Mouse (Mus musculus): ENCODE measurements around the gene Cep170b.
A peak's percentile ranks its signal among the peaks of the same experiment; 100 is the strongest.

Gene Cep170b

GRCm38 (mm10) chr12:112702374-112703320 lies 17.6 kb upstream of the Cep170b start:
- no peak for DNase-seq

- peak; percentile 87 to 91 for DNase-seq
Measured at GRCm38 (mm10) chr12:112706704-112707572, 13.3 kb upstream of the Cep170b start.

- DNase-seq: no peak
Measured at GRCm38 (mm10) chr12:112707573-112707869, 12.7 kb upstream of the Cep170b start.

- peak in 1 of 2 experiments; percentile 39 for DNase-seq
Measured at GRCm38 (mm10) chr12:112713984-112714383, 6.3 kb upstream of the Cep170b start.

DNA sequence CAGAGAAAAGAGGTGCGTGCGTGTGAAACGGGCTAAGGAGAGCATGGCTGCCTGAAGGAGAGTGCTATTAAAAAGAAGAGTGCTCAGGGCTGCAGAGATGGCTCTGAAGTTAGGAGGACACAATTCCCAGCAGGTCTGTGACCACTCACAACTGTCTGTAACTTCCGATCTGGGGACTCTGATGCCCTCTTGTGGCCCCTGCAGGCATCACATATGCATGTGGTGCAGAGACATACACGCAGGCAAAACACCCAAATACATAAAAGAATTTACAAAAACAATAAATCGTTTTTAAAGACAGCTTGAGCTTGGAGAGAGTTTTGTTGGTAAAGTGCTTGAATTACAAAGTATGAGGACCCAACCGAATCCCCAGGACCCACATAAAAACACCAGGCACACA lies 3.1 kb upstream of the Cep170b start:
- DNase-seq: peak; percentile 70 to 72

DNA sequence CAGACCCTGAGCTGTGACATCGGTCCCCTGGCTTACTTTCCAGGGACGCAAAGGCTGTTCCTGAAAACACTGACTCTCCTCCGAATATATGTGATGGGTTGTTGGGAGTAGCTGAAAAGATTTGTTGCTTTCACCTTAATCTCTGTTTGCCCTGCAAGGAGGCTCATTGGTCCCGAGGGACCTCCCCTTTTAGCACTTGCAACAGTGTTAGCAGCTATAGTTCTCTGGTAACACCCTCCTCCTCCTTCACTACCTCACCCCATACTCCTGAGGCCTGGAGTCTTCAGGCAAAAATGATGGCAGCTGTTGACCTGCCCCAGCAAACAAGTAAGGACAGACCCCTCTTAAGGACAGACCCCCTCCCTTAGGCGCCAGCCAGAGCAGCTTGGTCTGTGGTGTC lies 1.3 kb upstream of the Cep170b start:
- no peak for DNase-seq

GRCm38 (mm10) chr12:112720890-112721423 lies 702 bp downstream of the Cep170b start:
- DNase-seq: peak; percentile 63 to 77

DNA sequence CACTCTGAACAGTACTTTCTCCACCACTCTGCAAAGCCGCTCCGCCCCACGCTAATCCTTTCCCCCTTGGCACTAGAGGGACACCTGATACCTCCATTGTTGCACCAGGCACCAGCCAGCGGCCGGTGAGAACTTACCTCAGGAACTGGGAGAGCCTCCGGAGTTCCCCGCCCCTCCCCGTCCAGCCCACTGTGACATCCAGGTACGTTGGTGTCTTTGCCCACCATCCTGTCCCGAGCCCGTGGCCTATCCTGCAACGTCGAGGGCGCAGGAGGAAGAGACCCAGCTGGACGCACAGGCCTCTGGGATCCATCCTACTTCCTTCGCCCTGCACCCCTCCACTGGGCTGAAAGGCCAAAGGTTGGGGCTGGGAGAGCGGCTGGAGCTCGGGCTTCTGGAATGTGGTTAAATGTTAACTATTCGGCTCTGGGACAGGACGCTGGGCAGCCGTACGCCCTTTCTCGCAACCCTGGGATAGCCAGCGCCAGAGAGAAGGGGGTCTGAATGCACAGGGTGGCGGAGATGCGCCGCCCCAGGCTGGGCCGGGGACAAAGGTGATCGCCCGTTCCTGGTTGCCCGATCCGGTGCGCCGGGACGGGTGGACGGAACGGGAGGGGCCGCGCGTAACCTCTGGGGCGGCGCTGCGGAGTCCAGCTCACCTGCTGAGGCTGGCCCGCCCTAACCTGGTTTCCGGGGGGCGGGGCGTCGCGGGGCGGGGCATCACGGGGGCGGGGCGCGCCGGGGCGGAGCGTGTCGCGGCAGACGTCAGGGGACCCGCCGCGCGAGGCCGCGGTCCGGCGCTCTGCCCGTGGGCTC lies 1.4 kb downstream of the Cep170b start:
- DNase-seq: peak; percentile 83 to 94

- DNase-seq: peak; percentile 72 to 90
Measured at GRCm38 (mm10) chr12:112722240-112723027, 2.2 kb downstream of the Cep170b start.

DNA sequence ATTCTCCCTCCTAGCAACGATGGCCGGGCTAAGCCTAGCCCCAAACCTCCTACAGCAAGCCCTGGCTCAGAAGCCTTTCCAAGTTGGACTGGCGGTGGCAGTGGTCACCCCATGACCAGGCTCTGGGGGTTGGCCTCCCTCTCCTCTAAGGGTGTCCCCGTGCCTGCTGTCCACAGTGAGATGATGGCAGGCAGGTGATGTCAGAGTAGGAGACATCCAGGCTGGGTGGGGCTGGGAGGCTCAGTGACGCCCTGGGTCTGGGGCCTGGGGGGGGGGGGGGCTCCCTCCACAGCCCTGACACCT lies 2.7 kb downstream of the Cep170b start:
- DNase-seq: no peak

DNA sequence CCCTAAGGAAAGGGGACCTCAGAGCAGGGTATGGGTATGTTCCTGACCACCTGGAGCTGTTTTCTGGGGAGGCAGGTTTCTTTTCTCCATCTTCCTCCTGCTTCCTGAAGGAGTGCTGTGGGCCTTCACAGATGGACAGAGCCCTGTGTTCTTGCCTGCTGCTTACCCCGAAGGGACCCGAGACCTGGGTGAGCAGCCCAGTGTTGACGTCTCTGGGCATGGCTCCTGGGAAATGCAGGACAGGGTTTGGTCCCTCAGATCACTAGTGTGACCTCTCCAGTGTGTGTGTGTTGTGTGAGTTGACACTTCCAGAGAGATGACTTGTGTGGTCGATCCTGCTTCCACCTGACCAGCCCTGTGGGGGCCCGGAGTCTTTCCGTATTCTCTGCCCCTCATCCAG lies 3.2 kb downstream of the Cep170b start:
- DNase-seq: no peak

DNA sequence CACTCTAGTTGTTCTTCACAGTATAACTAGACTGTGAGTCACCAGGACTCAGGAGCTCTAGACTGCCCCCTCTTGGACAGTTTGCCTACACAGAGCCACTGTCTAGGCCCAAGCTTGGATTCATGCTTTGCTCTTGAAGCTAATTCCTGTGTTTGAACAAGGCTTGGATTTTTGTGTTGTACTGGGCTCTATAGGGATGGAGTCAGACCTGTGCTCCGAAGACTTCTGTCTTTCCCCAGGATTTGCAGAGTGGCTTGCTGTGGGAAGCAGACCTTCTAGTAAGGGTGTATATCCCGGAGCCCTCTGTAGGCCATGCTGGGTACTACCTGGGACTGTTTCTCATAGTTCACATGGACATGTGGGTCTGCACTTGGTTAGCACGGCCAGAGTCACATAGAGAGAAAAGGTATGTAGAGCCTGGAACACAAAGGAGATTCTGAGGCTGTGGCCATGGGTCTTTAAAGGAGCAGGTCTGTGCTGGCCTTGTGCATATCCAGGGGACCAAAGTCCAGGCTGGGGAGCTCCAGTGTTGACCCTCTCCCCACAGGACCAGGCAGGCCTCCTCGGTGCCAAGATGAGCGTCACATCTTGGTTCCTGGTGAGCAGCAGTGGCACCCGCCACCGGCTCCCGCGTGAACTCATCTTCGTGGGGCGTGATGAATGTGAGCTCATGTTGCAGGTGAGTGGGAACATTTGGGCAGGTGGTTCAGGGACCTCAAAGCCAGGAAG lies 4.0 kb downstream of the Cep170b start:
- DNase-seq: peak; percentile 87 to 90

DNA sequence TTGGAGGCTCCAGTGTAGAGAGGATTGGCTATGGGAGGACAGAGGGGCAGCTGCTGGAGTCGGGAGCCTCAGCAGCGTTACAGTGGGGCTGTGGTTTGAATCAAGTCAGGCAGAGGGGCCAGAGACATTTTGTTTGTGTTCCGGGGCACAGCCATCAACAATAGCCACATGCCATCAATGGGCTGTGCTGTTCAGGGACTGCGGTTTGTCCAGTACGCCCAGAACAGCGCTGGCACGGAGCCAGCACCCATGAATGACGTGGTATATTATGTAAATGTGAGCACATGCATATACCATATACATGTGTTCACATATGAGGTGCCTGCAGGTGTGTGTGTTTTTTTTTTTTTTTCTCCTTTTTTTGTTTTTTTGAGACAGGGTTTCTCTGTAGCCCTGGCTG lies 7.5 kb downstream of the Cep170b start:
- DNase-seq: no peak

GRCm38 (mm10) chr12:112730808-112731207 lies 10.6 kb downstream of the Cep170b start:
- DNase-seq: no peak

GRCm38 (mm10) chr12:112732591-112732990 lies 12.3 kb downstream of the Cep170b start:
- no peak for DNase-seq

DNA sequence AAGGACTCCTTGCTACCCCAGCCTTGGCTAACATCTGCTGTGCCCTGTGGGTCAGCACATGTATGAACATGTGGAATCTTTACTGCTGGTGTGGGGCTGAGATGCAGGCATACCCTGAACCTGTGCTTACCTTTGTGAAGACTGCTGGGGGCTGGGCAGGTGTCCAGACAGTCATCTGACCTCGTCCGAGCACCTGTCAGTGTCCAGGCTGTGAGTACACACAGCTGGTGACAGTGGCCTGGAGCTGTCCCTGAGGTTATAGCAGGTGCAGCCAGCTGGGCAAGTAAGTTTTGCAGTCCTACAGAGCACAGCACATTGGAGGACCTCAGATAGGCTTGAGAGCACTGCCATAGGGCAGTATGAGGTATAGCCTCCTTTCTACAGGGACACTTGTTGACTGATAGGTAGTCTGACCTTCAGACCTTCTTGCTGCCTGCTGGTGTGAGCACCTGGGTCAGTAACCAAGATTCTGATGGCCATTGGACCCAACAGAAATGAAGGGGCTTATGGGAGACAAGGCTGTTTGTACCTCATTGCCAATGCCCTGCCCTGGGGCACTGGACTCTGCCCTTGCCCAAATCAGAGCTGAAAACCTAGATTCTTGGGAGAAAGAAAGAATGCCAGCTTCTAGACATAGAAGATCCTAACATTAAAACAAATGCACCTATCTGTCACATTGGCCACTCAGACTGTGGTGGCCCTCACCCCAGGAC lies 14.0 kb downstream of the Cep170b start:
- peak; percentile 54 to 73 for DNase-seq

DNA sequence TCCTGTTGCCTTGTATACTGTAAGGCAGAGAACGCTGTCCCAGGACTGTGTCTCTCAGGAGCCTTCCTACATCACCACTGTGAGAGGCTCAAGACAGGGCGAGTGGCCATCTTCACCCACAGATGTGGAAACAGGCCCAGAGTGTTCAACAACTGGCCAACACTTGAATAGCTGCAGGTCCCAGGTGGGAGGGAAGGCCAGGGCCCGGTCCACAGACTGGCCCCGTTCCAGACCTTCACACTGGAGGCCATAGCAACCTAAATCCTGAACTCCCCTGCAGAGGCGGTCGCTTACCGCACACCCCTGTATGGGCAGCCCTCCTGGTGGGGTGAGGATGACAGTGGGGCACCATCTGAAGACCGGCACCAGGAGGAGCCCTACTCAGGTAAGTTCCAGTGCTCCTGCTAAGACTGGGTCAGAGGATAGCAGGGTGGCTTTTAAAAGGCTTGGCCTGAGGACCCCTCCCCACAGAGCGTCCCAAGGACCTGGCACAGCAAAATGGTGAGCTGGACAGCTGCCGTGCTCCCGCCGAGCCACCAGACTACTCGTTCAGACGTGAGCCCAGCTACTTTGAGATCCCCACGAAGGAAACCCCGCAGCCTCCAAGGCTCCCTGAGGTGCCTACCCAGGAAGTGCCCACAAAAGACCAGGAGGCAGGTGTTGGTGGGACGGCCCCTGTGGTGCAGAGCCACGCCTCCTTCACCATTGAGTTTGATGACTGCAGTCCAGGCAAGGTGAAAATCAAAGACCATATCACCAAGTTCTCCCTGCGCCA lies 14.8 kb downstream of the Cep170b start:
- peak in 1 of 2 experiments; percentile 38 for DNase-seq

- DNase-seq: peak in 1 of 2 experiments; percentile 41
Measured at GRCm38 (mm10) chr12:112735896-112736635, 15.8 kb downstream of the Cep170b start.

GRCm38 (mm10) chr12:112736636-112736925 lies 16.3 kb downstream of the Cep170b start:
- DNase-seq: no peak
